Mouse (Mus musculus): ENCODE measurements around the gene Abca4.

The Abca4 gene

GRCm38 (mm10) chr3:122170621-122171309, 126.5 kb downstream of the Abca4 start:
- CTCF ChIA-PET: no interaction called here

GRCm38 (mm10) chr3:122173526-122174150, 129.4 kb downstream of the Abca4 start:
- CTCF ChIA-PET: interaction anchor here (0.5 kb wide), 1 partner anchor 22 kb away, joined by 4 read pairs; no protein-coding TSS in a partner anchor

- CTCF ChIA-PET: no interaction called here
Measured at GRCm38 (mm10) chr3:122176018-122176417, 131.8 kb downstream of the Abca4 start.

- CTCF ChIA-PET: no interaction called here
Measured at GRCm38 (mm10) chr3:122176706-122177390, 132.6 kb downstream of the Abca4 start.

- CTCF ChIA-PET: no interaction called here
Measured at GRCm38 (mm10) chr3:122184109-122184508, 139.9 kb downstream of the Abca4 start.

GRCm38 (mm10) chr3:122186975-122187374, 142.7 kb downstream of the Abca4 start:
- CTCF ChIA-PET: no interaction called here

GRCm38 (mm10) chr3:122196621-122197298, 152.5 kb downstream of the Abca4 start:
- CTCF ChIA-PET: no interaction called here

GRCm38 (mm10) chr3:122198532-122198931, 154.3 kb downstream of the Abca4 start:
- CTCF ChIA-PET: no interaction called here

GRCm38 (mm10) chr3:122198966-122199381, 154.7 kb downstream of the Abca4 start:
- CTCF ChIA-PET: no interaction called here

- CTCF ChIA-PET: no interaction called here
Measured at GRCm38 (mm10) chr3:122199600-122199999, 155.4 kb downstream of the Abca4 start.

- CTCF ChIA-PET: no interaction called here
Measured at GRCm38 (mm10) chr3:122200017-122200416, 155.8 kb downstream of the Abca4 start.

- CTCF ChIA-PET: no interaction called here
Measured at GRCm38 (mm10) chr3:122200447-122200846, 156.2 kb downstream of the Abca4 start.

GRCm38 (mm10) chr3:122202307-122202732, 158.1 kb downstream of the Abca4 start:
- CTCF ChIA-PET: no interaction called here

- CTCF ChIA-PET: no interaction called here
Measured at GRCm38 (mm10) chr3:122203675-122204329, 159.6 kb downstream of the Abca4 start.

GRCm38 (mm10) chr3:122205753-122206152, 161.5 kb downstream of the Abca4 start:
- CTCF ChIA-PET: no interaction called here

- CTCF ChIA-PET: no interaction called here
Measured at GRCm38 (mm10) chr3:122206279-122207070, 162.2 kb downstream of the Abca4 start.

GRCm38 (mm10) chr3:122207766-122208165, 163.5 kb downstream of the Abca4 start:
- CTCF ChIA-PET: no interaction called here

- CTCF ChIA-PET: no interaction called here
Measured at GRCm38 (mm10) chr3:122208296-122209225, 164.3 kb downstream of the Abca4 start.

GRCm38 (mm10) chr3:122209511-122209910, 165.3 kb downstream of the Abca4 start:
- CTCF ChIA-PET: no interaction called here

GRCm38 (mm10) chr3:122210434-122210833, 166.2 kb downstream of the Abca4 start:
- CTCF ChIA-PET: no interaction called here
